Mouse (Mus musculus): ENCODE data around the gene Tada1.
A peak's percentile ranks its signal among the peaks of the same experiment; 100 is the strongest.

- TF ChIP-seq POLR2A (IDR thresholded peaks at IDR 0.05; ENCODE audit: extremely low read depth, insufficient read depth, low read length) (peak; percentile 60; the same call in 1 of the 2 replicates), CTCF (IDR thresholded peaks at IDR 0.05; ENCODE audit: low read depth, low read length) (0 out of 2 replicates have a peak, but pooled peaks have one; percentile 3)
Observed at GRCm38 (mm10) chr1:166379013-166379629, at the start of gene Tada1.
